Mouse (Mus musculus): ENCODE data around the gene Adcyap1r1. TPM values are rescaled to one million over a fixed set of nuclear protein-coding genes. Genes with fewer than 3 reads are reported as not detected.

Gene Adcyap1r1
- total RNA-seq, 2 experiments from 2014 or later = 138 to 149 TPM

- no peak for DNase-seq
Measured at GRCm38 (mm10) chr6:55502309-55502708, 50.5 kb downstream of the Adcyap1r1 start.

GRCm38 (mm10) chr6:55504797-55505488, 53.2 kb downstream of the Adcyap1r1 start:
- DNase-seq = no peak

GRCm38 (mm10) chr6:55506519-55506918, 54.7 kb downstream of the Adcyap1r1 start:
- no peak for DNase-seq

GRCm38 (mm10) chr6:55509130-55509870, 57.5 kb downstream of the Adcyap1r1 start:
- DNase-seq = no peak

GRCm38 (mm10) chr6:55511212-55512065, 59.7 kb downstream of the Adcyap1r1 start:
- DNase-seq = peak; percentile 68 to 78

- no peak for DNase-seq
Measured at GRCm38 (mm10) chr6:55512066-55512703, 60.4 kb downstream of the Adcyap1r1 start.

- no peak for DNase-seq
Measured at GRCm38 (mm10) chr6:55513477-55513876, 61.7 kb downstream of the Adcyap1r1 start.

GRCm38 (mm10) chr6:55519605-55520201, 67.9 kb downstream of the Adcyap1r1 start:
- peak; percentile 81 to 83 for DNase-seq

GRCm38 (mm10) chr6:55520237-55521095, 68.7 kb downstream of the Adcyap1r1 start:
- DNase-seq = peak in 1 of 2 experiments; percentile 51

GRCm38 (mm10) chr6:55536469-55536868, 84.7 kb downstream of the Adcyap1r1 start:
- DNase-seq = no peak

GRCm38 (mm10) chr6:55539196-55539595, 87.4 kb downstream of the Adcyap1r1 start:
- DNase-seq = peak; percentile 19 to 25

GRCm38 (mm10) chr6:55542359-55542758, 90.6 kb downstream of the Adcyap1r1 start:
- no peak for DNase-seq

GRCm38 (mm10) chr6:55543345-55543744, 91.6 kb downstream of the Adcyap1r1 start:
- DNase-seq = peak in 1 of 2 experiments; percentile 28

- DNase-seq = no peak
Measured at GRCm38 (mm10) chr6:55549211-55549610, 97.4 kb downstream of the Adcyap1r1 start.

GRCm38 (mm10) chr6:55550926-55551325, 99.1 kb downstream of the Adcyap1r1 start:
- DNase-seq = peak; percentile 41 to 57

Small RNAs within 50 kb of the gene (microRNA-seq; reads per million reads assigned to microRNA genes)
- 0 reads per million in 2 experiments for gene Gm44352

Other genes starting within 250 kb of the Adcyap1r1 start
- 10 to 100 TPM; 11.9 to 13.0 TPM for gene Mindy4, start 248.6 kb upstream of the Adcyap1r1 start, total RNA-seq (2021)
- 1 to 10 TPM in 1 of 2 experiments, under 1 TPM in 1; 0.45 to 2.5 TPM for gene Aqp1, start 115.5 kb upstream of the Adcyap1r1 start, total RNA-seq (2021)
- not detected for gene Ghrhr, start 75.7 kb upstream of the Adcyap1r1 start, total RNA-seq (2021)
- 100 to 1,000 TPM; 165 to 182 TPM for gene Neurod6, start 229.3 kb downstream of the Adcyap1r1 start, total RNA-seq (2021)

Measured in layer of hippocampus, postnatal 36 days (tissue).